Comparison of ENCODE assay signal across 11 mouse cellular contexts in the genomic region with DNA sequence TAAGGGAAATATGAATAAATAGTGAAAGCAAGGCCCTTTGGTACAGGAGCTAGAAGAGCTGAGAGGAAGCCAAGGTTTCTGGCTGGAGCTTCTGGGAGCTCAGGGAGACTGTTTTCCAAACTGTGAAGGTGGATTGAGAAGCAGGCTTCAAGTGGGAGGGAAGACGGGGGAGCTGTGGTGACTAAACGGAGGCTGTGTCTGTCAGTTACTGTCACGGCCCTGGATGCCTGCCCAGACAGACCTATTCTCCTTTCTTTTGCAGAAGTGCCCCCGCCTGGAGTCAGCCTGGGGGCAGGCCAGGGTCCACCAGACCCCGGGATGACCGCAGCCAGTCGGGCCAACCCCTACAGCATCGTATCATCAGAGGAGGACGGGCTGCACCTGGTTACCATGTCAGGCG. TPM values are rescaled to one million over a fixed set of nuclear protein-coding genes. Genes with fewer than 3 reads are reported as not detected.
DNase-seq lines count a peak whose midpoint lies in the region; ATAC-seq and TF ChIP-seq lines count a peak whose summit lies in the region.
"Had no signal": no experiment of that assay in that cellular context is flagged by ENCODE, and none has a peak within 500 bp of the region (broad histone marks: within the 10 kb centered on the region; RNA-seq: fewer than 3 reads in every experiment).

No protein-coding gene starts in this region.

- peak overlapping the region; percentile 20; the same call in 1 of the 2 replicates for H3K27ac ChIP-seq in cerebellum, adult 2 months (ENCODE audit: insufficient read depth, low read length)
- H3K27ac ChIP-seq in liver, embryonic 15.5 days (replicated peaks), result 0 out of 2 replicates have a peak overlapping the region, but pooled peaks have one; percentile 83
- H3K27ac ChIP-seq in embryonic facial prominence, embryonic 10.5 days (replicated peaks), result no peak overlapping the region
- H3K27ac ChIP-seq: lung, embryonic 15.5 days had no signal

- no peak for ATAC-seq in liver, embryonic 15.5 days (ENCODE audit: insufficient read depth)
- ATAC-seq: midbrain, embryonic 16.5 days had no signal

- H3K9ac ChIP-seq in liver, embryonic 15.5 days, result 0 out of 2 replicates have a peak overlapping the region, but pooled peaks have one; percentile 28
- H3K9ac ChIP-seq: lung, embryonic 15.5 days had no signal

- peaks cover 81% of the 10 kb centered on the region for H3K4me1 ChIP-seq in cerebellum, adult 2 months (ENCODE audit: control insufficient read depth, insufficient read depth, low read length)
- H3K4me1 ChIP-seq in liver, embryonic 15.5 days (replicated peaks), result peaks cover 53% of the 10 kb centered on the region
- H3K4me1 ChIP-seq in embryonic facial prominence, embryonic 10.5 days, result peaks cover 27% of the 10 kb centered on the region
- H3K4me1 ChIP-seq: lung, embryonic 15.5 days had no signal

- no peaks in the 10 kb centered on the region for H3K27me3 ChIP-seq in cerebellum, adult 2 months (ENCODE audit: control insufficient read depth, insufficient read depth, low read length)
- peaks cover 12% of the 10 kb centered on the region; the same call in 1 of the 2 replicates for H3K27me3 ChIP-seq in liver, embryonic 15.5 days
- H3K27me3 ChIP-seq in embryonic facial prominence, embryonic 10.5 days (replicated peaks; ENCODE audit: low read depth, poor library complexity, severe bottlenecking), result no peaks in the 10 kb centered on the region
- H3K27me3 ChIP-seq: lung, embryonic 15.5 days had no signal

- WGBS in cerebellum, adult 2 months, result 22% methylated on average over 10 of the region's 10 CpGs
- 78% methylated on average over 10 of the region's 10 CpGs for WGBS in liver, embryonic 15.5 days (ENCODE audit: insufficient replicate concordance)
- WGBS in embryonic facial prominence, embryonic 10.5 days, result 88% methylated on average over 10 of the region's 10 CpGs

- no peaks in the 10 kb centered on the region for H3K9me3 ChIP-seq in liver, embryonic 15.5 days (replicated peaks)
- no peaks in the 10 kb centered on the region for H3K9me3 ChIP-seq in embryonic facial prominence, embryonic 10.5 days
- H3K9me3 ChIP-seq: lung, embryonic 15.5 days had no signal

- TF ChIP-seq POLR2A in cerebellum, adult 2 months (IDR thresholded peaks at IDR 0.05; ENCODE audit: borderline replicate concordance, insufficient read depth, low read length), result no peak

- H3K36me3 ChIP-seq in liver, embryonic 15.5 days (replicated peaks), result no peaks in the 10 kb centered on the region
- no peaks in the 10 kb centered on the region for H3K36me3 ChIP-seq in embryonic facial prominence, embryonic 10.5 days (replicated peaks)
- H3K36me3 ChIP-seq: lung, embryonic 15.5 days had no signal

- H3K4me3 ChIP-seq in cerebellum, adult 2 months (replicated peaks; ENCODE audit: insufficient read depth, low read depth, low read length), result no peak overlapping the region
- H3K4me3 ChIP-seq in liver, embryonic 15.5 days (replicated peaks), result no peak overlapping the region
- no peak overlapping the region for H3K4me3 ChIP-seq in embryonic facial prominence, embryonic 10.5 days
- H3K4me3 ChIP-seq: lung, embryonic 15.5 days had no signal

- H3K4me2 ChIP-seq in liver, embryonic 15.5 days, result no peak overlapping the region
- H3K4me2 ChIP-seq: lung, embryonic 15.5 days had no signal

- no peak for TF ChIP-seq CTCF in cerebellum, adult 2 months (IDR thresholded peaks at IDR 0.05; ENCODE audit: borderline replicate concordance, insufficient read depth, low read depth, low read length)

- DNase-seq in cerebellum, adult 2 months, result peak; percentile 63 to 66
- DNase-seq in cerebellum, adult 9-10 months, result no peak
- DNase-seq in liver, result no peak
- peak; percentile 81 to 84 for DNase-seq in left cerebral cortex, adult 18-20 months (ENCODE audit: low spot score in 2 of 2)
- DNase-seq in testis, postnatal 10 days (ENCODE audit: low spot score), result peak; percentile 68
- no peak for DNase-seq in gastrocnemius, postnatal 25 days
- no peak for DNase-seq in embryonic facial prominence, embryonic 10.5 days (ENCODE audit: low spot score)
- DNase-seq: kidney, postnatal 36 days had no signal

RNA-seq across cellular contexts. Expression of gene Kcnj12, which starts 46.5 kb away (rescaled TPM):
- polyA plus RNA-seq in cerebellum, adult 2 months (2012; rRNA removed), result 80.1 and 87.2 TPM in 2 replicates
- polyA plus RNA-seq in liver, embryonic 15.5 days (2015; fragmentation: Nextera tagmentation; extraction: Ambion mirVana), result 0.08 TPM in 1 of 2 replicates, not detected in the other
- 10 to 100 TPM; 18.9 to 19.0 TPM for total RNA-seq in left cerebral cortex, adult 18-20 months (2021)
- total RNA-seq in gastrocnemius, postnatal 25 days (2021), result 10 to 100 TPM; 44.5 to 45.1 TPM
- 2.2 and 2.5 TPM in 2 replicates for polyA plus RNA-seq in embryonic facial prominence, embryonic 10.5 days (2016; fragmentation: Nextera tagmentation; extraction: Ambion mirVana)

RNA-seq across cellular contexts. Expression of gene Tnfrsf13b, which starts 57.7 kb away (rescaled TPM):
- 1.4 TPM in 2 replicates for polyA plus RNA-seq in cerebellum, adult 2 months (2012; rRNA removed)
- polyA plus RNA-seq in liver, embryonic 15.5 days (2015; fragmentation: Nextera tagmentation; extraction: Ambion mirVana), result 4.2 and 4.4 TPM in 2 replicates
- total RNA-seq in left cerebral cortex, adult 18-20 months (2021), result under 1 TPM; 0.52 to 1.00 TPM
- total RNA-seq in gastrocnemius, postnatal 25 days (2021), result under 1 TPM; 0.20 to 0.75 TPM
- polyA plus RNA-seq in embryonic facial prominence, embryonic 10.5 days (2016; fragmentation: Nextera tagmentation; extraction: Ambion mirVana), result 0.86 and 1.2 TPM in 2 replicates

Comparison
In these comparisons a context has a peak if more than half of its experiments do, and no peak if none do; other contexts are left out.
1. DNase-seq: peak in cerebellum, adult 2 months (2 of 2), left cerebral cortex, adult 18-20 months (2 of 2) and testis, postnatal 10 days (single experiment); none in cerebellum, adult 9-10 months (single experiment), liver (single experiment), gastrocnemius, postnatal 25 days (single experiment) and embryonic facial prominence, embryonic 10.5 days (single experiment).
2. RNA of gene Kcnj12, which starts 46.5 kb away (polyA plus RNA-seq): 80.1 to 87.2 TPM in cerebellum, adult 2 months; 2.2 to 2.5 TPM in embryonic facial prominence, embryonic 10.5 days and 0.08 TPM in liver, embryonic 15.5 days; every median in the first group is over 10 times any median in the second.